ENCODE assay signal across 8 mouse cellular contexts in genomic region chrX:162267679-162268078, GRCm38 (mm10).
A peak's percentile ranks its signal among the peaks of the same experiment; 100 is the strongest.
DNase-seq lines count a peak whose midpoint lies in the region; ATAC-seq lines count a peak whose summit lies in the region.

No protein-coding gene starts in this region.

- no peaks in the 10 kb centered on the region for H3K36me3 ChIP-seq in kidney, embryonic 15.5 days
- H3K36me3 ChIP-seq in lung, embryonic 16.5 days (ENCODE audit: control insufficient read depth, insufficient read depth, low read length), result no peaks in the 10 kb centered on the region

- H3K9ac ChIP-seq in kidney, embryonic 15.5 days, result no peak overlapping the region
- no peak overlapping the region for H3K9ac ChIP-seq in lung, embryonic 16.5 days (ENCODE audit: low read length)

- no peak overlapping the region for H3K4me3 ChIP-seq in kidney, embryonic 15.5 days (replicated peaks)
- H3K4me3 ChIP-seq in lung, embryonic 16.5 days (ENCODE audit: low read length), result no peak overlapping the region

- 35% methylated on average over 1 of the region's 1 CpGs for WGBS in kidney, embryonic 15.5 days
- 40% methylated on average over 1 of the region's 1 CpGs for WGBS in lung, embryonic 16.5 days

- DNase-seq in kidney, adult 11 months, result peak; percentile 75
- peak; percentile 10 for DNase-seq in adrenal gland, postnatal 25 days
- peak; percentile 53 for DNase-seq in heart, adult 8-10 months (ENCODE audit: low spot score)
- no peak for DNase-seq in left cerebral cortex, adult 8-10 months (ENCODE audit: low spot score in 2 of 2)
- no peak for DNase-seq in cerebellum, postnatal 4 days (ENCODE audit: low spot score in 2 of 2)
- DNase-seq in right cerebral cortex, postnatal 10 days (ENCODE audit: low spot score in 2 of 2), result no peak

- no peak overlapping the region for H3K27ac ChIP-seq in kidney, embryonic 15.5 days
- no peak overlapping the region for H3K27ac ChIP-seq in lung, embryonic 16.5 days (ENCODE audit: low read length)

- no peak for ATAC-seq in kidney, embryonic 15.5 days (replicated peaks; ENCODE audit: low FRiP score)
- ATAC-seq in lung, embryonic 16.5 days (ENCODE audit: low read depth), result peak; percentile 59; the same call in 1 of the 2 replicates

- peaks cover 24% of the 10 kb centered on the region; the same call in 1 of the 2 replicates for H3K27me3 ChIP-seq in kidney, embryonic 15.5 days
- no peaks in the 10 kb centered on the region for H3K27me3 ChIP-seq in lung, embryonic 16.5 days (ENCODE audit: control insufficient read depth, insufficient read depth, low read depth, low read length)

- no peaks in the 10 kb centered on the region for H3K9me3 ChIP-seq in kidney, embryonic 15.5 days (replicated peaks)
- H3K9me3 ChIP-seq in lung, embryonic 16.5 days (ENCODE audit: control insufficient read depth, low read length), result no peaks in the 10 kb centered on the region

- H3K4me1 ChIP-seq in kidney, embryonic 15.5 days, result no peaks in the 10 kb centered on the region
- H3K4me1 ChIP-seq in lung, embryonic 16.5 days (replicated peaks; ENCODE audit: control insufficient read depth, insufficient read depth, low read length), result no peaks in the 10 kb centered on the region; the same call in 1 of the 2 replicates

- H3K4me2 ChIP-seq in kidney, embryonic 15.5 days, result no peak overlapping the region
- no peak overlapping the region for H3K4me2 ChIP-seq in lung, embryonic 16.5 days (ENCODE audit: low read depth, low read length)

Comparison
In these comparisons a context has a peak if more than half of its experiments do, and no peak if none do; other contexts are left out.
1. DNase-seq: peak in kidney, adult 11 months (single experiment), adrenal gland, postnatal 25 days (single experiment) and heart, adult 8-10 months (single experiment); none in left cerebral cortex, adult 8-10 months (0 of 2), cerebellum, postnatal 4 days (0 of 2) and right cerebral cortex, postnatal 10 days (0 of 2).